Mouse (Mus musculus) layer of hippocampus, postnatal 10 days (tissue): ENCODE data around the gene Siah1a. TPM values are rescaled to one million over a fixed set of nuclear protein-coding genes. Genes with fewer than 3 reads are reported as not detected.

Experiments
- DNase-seq, 2 experiments: peaks; one replicate each; pipeline ENCODE4 v3.0.0; 2021; ENCODE audit warnings: low spot score in 2 of 2
- total RNA-seq, 2 experiments: library from RNA; stranded (reverse); gene quantifications; 2 replicates each; pipeline ENCODE4 v1.2.3; 2021

Gene Siah1a
- total RNA-seq, 2 experiments from 2014 or later = 36.2 to 37.7 TPM

DNA sequence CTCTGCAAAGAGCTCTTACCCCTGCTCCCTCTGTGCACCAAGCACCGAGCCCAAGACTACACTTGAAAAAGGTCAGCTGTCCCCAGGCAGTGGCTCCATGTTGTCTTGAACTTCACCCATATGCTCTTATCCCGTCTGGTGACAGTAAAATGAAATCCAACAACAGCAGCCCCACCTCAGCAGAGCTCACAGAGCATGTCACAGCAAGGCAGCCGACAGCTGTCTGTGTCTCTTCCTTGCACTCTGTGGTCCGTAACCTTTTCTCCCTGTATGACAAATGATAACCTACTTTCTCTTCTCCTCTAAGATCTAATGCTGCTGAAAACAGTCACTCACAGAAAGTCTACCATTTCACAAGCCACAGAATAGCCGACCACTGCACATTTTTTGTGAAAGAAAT is 39.0 kb downstream of the Siah1a start:
- no peak for DNase-seq

DNA sequence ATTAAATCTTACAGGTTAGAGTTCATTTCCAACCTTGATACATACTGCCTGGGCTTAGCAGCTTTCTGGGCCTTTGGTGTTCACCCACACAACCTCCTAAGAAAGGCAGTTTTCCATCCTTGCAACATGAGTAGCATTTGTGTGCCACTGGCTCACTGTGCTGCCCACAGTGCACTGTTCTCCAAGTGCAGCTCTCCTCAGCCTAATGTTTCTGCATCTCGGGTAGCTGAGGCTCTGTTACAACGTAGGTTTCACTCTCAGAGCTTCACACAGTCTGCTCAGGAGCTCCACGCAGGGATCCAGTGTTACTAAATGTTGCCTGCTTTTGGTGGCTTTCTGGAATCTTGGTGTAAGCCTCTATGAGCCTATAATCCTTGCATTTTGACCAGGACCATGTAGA is 40.4 kb downstream of the Siah1a start:
- DNase-seq = no peak

DNA sequence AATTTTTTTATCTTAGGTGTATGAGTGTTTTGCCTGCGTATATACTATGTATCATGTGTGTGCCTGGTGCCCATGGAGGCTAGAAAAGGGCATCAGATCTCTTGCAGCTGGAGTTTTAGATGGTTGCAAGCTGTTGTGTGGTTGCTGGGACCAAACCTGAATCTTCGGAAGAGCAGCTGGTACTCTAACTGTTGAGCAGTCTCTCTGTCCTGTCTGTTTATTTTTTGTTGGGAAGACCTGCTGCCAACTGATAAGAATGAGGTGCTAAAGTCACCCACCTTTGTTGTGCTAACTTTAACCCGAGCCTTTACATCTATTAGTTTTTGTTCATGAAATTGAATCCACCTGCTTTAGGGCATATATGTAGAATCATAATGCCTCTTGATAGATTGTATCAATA is 43.3 kb downstream of the Siah1a start:
- DNase-seq = no peak

DNA sequence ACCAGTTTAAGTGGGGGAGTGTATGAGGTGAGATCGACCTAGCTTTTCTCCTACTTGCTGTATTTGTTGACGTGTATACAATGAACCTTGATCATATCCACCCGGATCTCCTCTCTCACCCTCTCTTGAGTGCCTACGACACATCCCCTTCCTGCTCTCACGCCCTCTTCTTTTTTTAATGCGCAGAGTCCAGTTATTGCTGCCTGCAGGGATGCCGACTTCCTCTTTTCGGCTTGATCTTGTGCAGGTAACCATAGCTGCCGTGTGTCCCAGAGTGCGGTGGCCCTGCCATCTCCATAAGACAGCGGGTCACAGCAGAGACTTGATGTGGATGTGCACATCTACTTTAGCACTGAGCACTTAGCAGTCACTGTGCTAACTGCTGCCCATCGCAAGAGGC is 46.3 kb downstream of the Siah1a start:
- no peak for DNase-seq

DNA sequence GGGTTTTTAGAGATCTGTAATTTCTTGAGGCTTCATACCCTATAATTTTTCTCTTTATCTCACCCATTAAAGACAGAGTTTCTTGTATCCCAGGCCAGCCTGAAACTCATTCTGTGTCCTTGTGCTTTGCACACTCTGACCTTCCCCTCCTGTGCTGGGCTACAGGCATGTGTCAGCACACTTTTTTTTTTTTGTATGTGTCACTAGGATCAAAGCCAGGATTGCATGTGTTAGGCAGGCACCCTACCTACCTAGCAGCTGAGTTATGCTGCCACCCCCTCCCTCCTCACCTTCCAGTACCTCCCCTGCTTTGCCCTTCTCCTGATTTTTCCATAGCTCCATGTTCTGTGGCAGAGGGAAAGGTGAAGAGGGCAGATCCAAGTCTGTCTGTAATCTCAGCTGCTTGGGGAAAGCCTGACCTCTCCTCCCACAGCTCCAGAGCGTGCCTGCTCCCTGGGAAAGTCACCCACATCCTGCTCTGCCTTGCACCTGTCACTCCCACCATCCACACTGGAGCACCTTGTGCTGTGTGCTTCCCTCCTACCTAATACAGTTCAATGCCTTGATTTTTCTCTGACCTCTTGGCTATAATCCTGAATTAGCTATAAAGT is 46.8 kb downstream of the Siah1a start:
- no peak for DNase-seq

DNA sequence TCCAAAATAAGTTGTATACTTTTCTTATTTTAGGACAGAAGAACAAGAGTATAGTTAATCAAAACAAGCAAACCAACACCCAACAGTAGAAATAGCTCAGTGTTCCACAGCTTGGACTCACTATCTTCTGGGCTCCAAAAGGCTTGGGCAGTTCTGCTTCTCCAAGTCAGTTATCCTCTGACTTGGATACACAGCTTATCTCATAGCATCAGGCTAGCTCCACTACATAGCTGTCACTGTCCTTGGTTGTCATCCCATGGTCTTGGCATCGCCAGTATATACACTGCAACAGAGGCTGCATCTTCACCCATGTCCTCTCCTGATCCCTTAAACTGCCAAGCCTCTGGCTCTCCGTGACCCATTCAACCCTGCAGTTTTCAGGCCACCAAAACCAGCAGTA is 50.0 kb downstream of the Siah1a start:
- DNase-seq = no peak

DNA sequence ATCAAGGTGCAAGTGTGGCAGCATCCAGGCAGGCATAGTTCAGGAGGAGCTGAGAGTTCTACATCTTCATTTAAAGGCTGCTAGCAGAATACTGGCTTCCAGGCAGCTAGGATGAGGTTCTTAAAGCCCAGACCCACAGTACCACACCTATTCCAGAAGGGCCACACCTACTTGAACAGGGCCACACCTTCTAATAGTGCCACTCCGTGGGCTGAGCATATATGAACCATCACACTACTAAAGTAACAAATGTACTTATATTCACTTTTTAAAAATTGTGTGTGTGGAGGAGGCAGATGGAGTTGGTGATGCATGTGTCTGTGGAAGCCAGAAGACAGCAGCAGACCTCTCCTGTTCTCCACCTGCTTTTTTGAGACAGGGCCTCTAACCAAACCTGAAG is 51.7 kb downstream of the Siah1a start:
- DNase-seq = no peak

DNA sequence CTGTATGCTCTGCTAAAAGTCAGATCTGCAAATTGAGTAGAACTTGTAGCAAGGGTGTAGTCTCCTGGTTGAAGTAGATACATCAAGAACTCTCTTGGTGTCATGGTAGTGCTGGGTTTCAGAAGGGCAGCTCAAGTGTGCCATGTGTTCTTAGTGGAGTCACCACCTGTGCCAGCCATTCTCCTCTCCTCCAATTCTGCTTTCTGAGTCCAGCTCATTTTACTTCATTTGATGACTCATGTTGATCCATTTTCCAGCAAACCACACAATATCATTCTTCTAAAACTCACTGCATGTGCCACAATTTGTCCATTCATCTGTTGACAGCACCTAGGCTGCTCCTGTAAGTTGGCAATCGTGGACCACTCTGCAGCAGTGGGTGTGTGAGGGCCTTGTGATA is 53.6 kb downstream of the Siah1a start:
- DNase-seq = no peak

DNA sequence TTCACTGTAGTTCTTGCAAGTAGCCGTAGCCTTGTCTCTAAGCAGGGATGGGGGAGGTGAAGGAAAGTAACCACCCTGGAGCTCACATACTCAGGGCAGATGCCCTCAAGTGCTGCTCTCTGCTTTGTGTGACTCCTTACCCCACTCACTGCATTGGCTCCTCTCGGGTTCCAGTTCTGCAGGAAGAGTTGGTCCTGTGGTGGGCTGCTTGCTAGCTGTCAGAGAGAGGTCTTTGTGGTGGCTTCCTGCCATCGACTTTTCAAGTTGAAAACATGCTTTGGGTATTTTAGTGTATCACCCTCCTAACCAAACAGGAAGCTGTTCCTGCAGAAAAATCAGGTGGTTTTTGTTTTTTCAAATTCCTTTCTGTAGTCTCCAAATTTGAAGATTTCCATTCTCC is 59.1 kb downstream of the Siah1a start:
- DNase-seq = no peak

Other genes starting within 250 kb of the Siah1a start
- gene Abcc12, start 165.2 kb downstream of the Siah1a start, total RNA-seq = under 1 TPM; 0.67 to 0.80 TPM
- 10 to 100 TPM; 61.6 to 61.8 TPM for gene Lonp2, start 121.9 kb downstream of the Siah1a start, total RNA-seq
- 1 to 10 TPM; 3.2 to 4.5 TPM for gene Gm10638, start 235 bp downstream of the Siah1a start, total RNA-seq
- 10 to 100 TPM; 25.9 to 27.0 TPM for gene N4bp1, start 139.3 kb upstream of the Siah1a start, total RNA-seq